Mouse (Mus musculus): ENCODE results near the gene Hnrnpab.

Gene Hnrnpab

GRCm38 (mm10) chr11:51605602-51606446 lies 823 bp downstream of the Hnrnpab start:
- peak; percentile 32 for ATAC-seq (ENCODE audit: low TSS enrichment)

DNA sequence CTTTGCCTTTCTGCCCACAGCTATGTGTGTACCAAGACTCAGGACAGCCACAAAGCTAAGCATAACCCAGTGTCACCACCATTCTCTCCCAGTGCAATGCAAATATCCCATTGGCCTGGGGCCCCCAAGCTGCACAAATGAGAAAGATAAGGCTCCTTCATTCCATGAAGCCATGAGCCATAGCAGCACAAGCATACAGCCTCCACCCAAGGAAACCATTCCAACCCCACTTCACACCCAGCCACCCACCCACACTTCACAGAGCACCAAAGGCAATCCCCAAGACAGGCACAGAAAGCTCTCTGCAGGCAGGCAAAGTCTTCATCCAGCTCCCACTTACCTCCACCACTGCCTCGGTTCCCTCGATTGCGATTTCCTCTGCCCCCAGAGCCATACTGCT lies 4.4 kb downstream of the Hnrnpab start:
- peak; percentile 8; the same call in 1 of the 2 replicates for ATAC-seq (ENCODE audit: low TSS enrichment)

DNA sequence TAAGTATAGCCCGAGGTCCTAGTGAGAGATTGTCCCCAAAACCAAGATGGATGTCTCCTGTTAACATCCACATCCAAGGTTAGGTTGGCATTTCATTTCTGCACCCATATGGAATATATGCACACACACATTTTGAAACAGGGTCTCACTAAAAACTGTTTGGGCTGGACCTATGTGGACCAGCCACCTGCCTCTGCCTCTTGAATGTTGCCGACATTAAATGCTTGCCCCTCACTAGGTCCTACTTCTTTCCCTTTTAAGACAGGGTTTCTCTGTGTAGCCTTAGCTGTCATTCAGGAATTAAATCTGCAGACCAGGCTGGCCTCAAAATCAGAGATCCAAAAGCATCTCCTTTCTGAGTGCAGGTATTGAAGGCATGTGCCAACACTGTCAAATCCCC lies 9.1 kb downstream of the Hnrnpab start:
- ATAC-seq (ENCODE audit: low TSS enrichment), result no peak

DNA sequence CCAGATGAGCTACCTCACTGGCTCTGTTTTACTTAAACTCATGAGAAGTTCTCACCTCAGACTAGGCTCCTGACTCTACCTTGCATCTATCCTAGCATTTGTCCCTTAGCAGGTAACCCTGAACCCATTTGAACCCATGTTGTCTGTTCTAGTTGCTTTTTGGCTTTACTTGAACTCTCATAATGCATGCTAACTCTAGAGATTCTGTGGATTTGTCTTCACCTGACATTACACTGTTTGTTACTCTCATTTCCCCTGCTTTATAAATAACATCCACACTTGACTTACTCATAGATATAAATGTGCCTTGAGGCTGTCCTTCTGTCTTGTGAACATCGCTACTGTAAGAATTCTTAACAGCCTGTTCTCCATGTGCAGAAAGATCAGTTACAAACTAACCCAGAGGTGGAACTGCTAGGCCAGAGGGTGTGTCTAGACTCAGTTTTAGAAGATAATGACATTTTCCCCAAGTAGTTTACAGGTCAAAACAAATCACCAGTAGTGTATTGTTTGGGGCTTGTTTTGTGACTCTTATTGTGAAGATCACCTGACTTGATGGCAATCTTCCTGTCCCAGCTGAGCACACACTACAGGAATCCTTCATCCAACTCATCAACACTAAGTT lies 11.1 kb downstream of the Hnrnpab start:
- no peak for ATAC-seq (ENCODE audit: low TSS enrichment)

- no peak for ATAC-seq (ENCODE audit: low TSS enrichment)
These were observed 11.8 kb downstream of the Hnrnpab start for GRCm38 (mm10) chr11:51594715-51595350.

DNA sequence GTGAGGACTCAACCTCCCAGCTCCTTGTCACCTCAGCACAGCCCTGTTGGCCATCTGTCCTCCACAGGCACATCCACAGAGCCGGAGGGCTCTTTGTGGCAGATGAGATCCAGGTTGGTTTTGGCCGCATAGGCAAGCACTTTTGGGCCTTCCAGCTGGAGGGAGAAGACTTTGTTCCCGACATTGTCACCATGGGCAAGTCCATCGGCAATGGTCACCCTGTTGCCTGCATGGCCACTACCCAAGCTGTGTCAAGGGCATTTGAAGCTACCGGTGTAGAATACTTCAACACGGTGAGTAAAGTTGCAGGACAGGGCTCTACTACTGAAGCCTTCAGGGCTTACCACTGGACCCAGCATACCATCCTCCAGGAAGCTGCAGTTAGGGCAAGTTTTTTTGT lies 12.8 kb downstream of the Hnrnpab start:
- no peak for ATAC-seq (ENCODE audit: low TSS enrichment)

- ATAC-seq (ENCODE audit: low TSS enrichment), result no peak
These were observed 13.3 kb downstream of the Hnrnpab start for GRCm38 (mm10) chr11:51593368-51593767.

GRCm38 (mm10) chr11:51591915-51592314 lies 14.7 kb downstream of the Hnrnpab start:
- ATAC-seq (ENCODE audit: low TSS enrichment), result no peak

DNA sequence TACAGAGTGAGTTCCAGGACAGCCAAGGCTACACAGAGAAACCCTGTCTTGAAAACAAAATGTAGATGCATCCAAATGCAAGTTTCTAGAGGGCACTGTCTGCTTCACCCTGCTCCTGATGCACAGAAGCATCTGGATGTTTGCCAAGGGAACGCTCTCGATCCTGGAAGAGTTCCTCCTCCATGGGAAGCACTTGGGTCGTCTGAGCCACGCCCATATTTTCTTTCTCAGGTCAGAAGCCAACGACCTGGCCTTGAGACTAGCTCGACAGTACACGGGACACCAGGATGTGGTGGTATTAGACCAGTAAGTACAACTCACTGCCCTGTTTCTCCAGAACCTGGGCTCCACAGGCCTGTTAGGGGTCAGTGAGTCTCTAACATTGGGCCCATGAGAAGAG lies 15.5 kb downstream of the Hnrnpab start:
- no peak for ATAC-seq (ENCODE audit: low TSS enrichment)

GRCm38 (mm10) chr11:51590002-51590401 lies 16.6 kb downstream of the Hnrnpab start:
- no peak for ATAC-seq (ENCODE audit: low TSS enrichment)

- no peak for ATAC-seq (ENCODE audit: low TSS enrichment)
These were observed 17.8 kb downstream of the Hnrnpab start for GRCm38 (mm10) chr11:51588833-51589232.

DNA sequence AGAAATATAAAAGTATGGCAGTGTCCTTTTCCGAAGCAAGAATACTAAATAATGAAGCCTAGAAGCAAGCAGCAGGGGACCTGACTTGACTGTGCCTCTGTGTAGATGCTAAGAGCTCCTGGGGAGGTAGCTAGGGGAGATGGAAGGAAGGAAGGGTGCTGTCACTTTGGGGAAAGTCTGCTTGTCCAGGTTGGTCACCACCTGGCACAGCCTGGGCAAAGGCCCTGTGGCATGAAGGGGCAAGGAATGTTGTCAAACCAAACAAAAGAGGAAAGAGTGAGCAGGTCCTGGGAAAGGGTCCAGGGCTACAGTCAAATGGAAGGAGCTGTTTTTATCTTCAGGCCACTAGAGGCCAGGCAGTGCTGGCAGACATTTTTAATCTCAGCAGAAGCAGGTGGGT lies 19.6 kb downstream of the Hnrnpab start:
- no peak for ATAC-seq (ENCODE audit: low TSS enrichment)

DNA sequence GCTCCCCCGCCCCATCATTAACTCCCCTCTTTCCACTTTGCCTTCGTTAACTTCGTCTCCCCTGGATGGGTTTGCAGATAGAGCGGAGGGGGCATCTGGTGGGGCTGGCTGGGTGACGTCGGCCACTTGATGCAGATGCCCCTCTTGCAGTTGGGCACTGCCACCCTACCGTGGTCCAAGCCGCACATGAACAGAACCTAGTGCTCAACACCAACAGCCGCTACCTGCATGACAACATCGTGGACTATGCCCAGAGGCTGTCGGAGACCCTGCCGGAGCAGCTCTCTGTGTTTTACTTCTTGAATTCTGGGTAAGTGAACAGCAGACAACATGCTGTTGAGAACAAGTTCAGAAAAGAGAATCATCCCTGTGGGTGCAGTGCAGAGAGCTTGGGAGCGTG lies 20.2 kb downstream of the Hnrnpab start:
- no peak for ATAC-seq (ENCODE audit: low TSS enrichment)

DNA sequence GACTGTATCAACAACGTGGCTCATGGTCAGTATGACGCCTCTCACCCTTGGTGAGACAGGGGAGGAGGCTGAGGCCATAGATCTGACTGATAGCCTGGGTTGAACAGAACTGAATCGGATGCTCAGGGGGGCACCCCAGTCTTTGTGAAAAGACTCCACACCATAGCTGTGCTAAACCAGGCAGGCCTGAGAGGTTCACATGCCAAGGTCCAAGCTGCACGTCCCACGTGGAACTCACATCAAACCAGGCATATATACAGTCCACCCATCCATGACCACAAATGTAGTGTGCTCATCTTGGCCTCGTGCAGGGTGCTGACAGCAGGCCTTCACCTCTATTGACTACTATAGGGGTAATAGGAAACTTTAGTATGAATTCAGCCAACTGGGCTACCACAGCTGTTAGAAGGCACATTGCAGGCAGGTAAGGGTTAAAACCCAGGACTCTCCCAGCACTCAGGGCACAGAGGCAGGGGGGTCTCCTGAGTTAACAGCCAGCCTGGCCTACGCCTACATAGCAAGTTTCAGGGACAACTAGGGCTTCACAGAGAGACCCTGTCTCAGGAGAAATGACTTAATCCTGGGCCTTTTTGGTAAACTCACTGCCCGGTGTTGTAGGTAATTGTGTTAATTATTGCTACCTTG lies 20.9 kb downstream of the Hnrnpab start:
- no peak for ATAC-seq (ENCODE audit: low TSS enrichment)

- ATAC-seq (ENCODE audit: low TSS enrichment), result peak; percentile 93
These were observed 22.0 kb downstream of the Hnrnpab start, which contains the start of gene Phykpl for GRCm38 (mm10) chr11:51584431-51585248. Phykpl (plus strand) TSS chr11:51584757.

- ATAC-seq (ENCODE audit: low TSS enrichment), result no peak; the same call in 1 of the 2 replicates
These were observed 22.6 kb downstream of the Hnrnpab start for GRCm38 (mm10) chr11:51584057-51584430.

DNA sequence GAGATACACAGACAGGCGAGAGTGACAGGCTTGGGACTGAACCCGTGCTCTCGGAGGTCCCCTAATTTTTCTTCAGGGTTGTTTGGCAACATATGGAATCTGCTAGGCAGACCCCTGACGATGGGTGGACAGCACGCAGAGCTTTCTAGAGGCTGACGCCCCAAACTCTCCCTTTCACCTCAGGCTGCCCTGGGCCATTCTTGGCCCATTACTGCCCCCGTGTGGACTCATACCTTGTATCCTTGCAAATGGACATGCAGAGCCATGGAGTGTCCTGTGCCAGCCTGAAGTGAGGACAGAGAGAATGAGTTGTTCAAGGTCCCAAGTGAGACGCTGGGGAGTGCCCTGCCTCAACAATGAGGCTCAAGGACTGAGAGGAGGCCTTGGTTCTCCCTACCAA lies 23.9 kb downstream of the Hnrnpab start:
- ATAC-seq (ENCODE audit: low TSS enrichment), result no peak

DNA sequence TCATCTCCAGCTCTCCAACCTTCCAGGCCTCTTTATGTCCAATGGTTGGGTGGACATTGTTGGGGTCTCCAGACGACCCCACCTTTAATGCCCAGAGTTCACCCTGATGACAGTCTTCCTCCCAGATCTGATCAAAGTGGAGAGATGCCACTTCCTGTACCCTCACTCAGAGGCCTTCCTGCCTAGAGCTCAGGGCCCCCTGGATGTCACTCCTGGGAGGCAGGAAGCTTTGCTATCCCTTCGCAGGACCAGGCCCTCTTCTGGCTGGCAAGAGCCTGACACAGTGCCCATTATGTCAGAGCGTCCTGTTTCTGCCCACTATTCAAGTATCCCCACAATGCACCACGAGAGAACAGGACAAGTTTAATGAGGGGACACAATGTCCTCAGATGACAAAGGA lies 27.6 kb downstream of the Hnrnpab start:
- ATAC-seq (ENCODE audit: low TSS enrichment), result no peak

DNA sequence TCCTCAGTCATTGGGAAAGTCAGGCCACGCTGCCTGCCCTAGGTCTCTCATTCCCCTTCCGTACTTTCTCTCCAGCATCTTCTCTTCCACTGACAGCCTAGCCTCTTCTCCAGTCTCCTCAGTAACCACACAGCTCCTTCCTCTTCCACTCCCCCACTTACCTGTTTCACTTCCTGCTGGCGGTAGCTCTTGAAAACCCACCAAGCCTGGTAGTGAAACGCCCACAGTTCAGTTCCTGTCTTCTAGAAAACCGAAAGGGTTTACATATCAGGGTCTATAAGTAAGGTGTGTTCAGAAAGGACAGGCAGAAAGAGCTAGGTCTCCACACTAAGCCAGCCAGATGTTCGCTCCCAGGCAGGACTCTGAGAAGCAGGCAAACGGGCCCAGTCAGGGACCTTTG lies 29.1 kb downstream of the Hnrnpab start:
- no peak for ATAC-seq (ENCODE audit: low TSS enrichment)

DNA sequence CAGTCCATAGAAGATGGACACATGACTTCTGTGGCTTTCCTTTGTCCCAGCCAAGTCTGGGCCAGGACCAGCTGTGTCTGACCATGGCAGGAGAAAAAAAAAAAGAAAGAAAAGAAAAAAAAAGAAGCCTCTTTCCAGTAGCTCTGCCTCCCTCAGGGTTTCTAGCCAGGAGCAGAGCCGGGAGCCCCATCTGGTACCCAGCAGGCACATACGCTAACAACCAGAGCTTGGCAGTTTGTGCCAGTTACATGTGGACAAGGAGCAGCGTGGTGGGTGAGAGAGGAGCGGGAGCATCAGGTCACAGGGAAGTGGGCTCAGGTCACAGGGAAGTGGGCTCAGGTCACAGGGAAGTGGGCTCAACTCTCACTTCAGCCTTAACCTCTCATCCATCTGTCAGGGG lies 30.2 kb downstream of the Hnrnpab start:
- no peak for ATAC-seq (ENCODE audit: low TSS enrichment)

DNA sequence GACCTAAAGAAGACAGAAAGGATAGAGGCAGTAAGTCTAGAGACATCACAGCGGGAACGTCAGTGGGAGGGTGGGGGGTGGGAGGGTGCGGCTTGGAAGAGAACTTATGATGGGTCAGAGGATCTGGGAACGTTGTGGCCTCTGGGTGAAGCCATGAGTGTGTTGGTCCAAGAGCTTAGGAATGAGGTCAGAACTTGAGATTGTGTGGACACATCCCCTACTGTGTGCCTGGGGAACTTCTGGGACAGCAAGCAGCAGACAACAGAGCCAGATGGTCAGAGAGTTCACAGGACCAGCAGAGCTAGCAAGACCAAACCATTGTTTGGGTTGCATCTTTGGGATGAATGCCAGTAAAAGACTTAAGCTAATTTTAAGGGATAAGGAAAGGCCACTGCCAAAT lies 37.8 kb downstream of the Hnrnpab start:
- no peak for ATAC-seq (ENCODE audit: low TSS enrichment)

DNA sequence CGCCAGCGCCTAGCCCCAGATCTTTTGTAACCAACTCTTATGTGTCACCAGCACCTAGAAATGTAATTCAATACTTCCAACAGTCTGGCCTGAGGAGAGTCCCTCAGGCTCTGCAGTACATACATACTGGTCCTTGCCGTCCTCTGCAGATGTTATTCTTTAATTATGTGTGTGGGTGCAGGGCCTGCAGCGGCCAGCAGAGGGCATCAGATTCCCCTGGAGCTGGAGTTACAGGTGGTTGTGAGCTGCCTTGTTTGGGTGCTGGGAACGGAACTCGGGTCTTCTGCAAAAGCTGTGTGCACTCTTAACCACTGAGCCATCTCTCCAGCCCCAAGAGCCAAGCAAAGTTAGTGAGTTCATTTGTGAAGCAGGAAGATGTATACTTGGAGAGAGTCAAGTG lies 40.7 kb downstream of the Hnrnpab start:
- no peak for ATAC-seq (ENCODE audit: low TSS enrichment)
